Mouse (Mus musculus): ENCODE measurements at regions not wholly inside any gene's neighbourhood (a gene's known extent, or its start where the extent isn't known, plus 50 kb on each side); places are given as distances from the start of the nearest gene placed in this dataset.
A peak's percentile ranks its signal among the peaks of the same experiment; 100 is the strongest.
"Not testable (repeated sequence)": the region's sequence is repeated elsewhere in the genome, so short reads cannot be mapped to it uniquely, and the experiment has no call there.

DNA sequence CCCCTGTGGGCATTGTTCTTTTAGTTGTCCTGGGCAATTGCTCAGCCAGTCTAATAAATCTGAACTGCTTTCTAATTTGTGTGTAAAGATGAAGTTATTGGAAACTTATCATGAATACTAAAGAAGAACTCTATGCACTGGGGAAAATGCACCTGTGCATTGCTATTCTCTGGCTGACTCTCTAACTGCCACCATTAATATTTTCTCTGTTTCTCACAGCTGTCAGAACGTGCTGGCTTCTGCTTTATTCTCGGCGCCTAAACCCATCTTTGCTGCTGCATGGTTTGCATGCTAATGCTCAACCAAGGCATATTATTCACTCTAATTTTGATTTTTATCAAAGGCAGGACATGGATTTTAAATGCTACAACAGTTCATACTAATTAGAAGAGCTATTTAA lies 128.9 kb upstream of the Gm527 start:
- DNase-seq, result no peak
- intact Hi-C loops (cut with DNase I), result no loop called here

DNA sequence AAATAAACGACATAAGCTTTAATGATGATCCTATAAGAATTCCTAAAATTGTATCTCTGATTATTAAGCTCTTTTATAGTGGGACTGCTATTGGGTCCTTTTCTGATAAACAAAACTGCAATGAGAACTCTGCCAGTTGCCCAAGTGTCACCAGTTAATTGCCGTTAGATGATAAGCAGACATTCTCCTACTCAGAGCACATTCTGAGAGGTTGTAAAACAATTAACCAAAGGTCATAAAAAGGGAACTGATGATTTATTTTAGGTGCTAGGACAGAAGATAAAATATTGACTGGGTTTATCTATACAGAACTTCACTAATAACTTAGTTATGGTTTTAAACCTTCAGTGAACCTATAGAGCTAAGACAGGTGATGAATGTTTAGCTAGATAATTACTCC lies 109.2 kb upstream of the Gm527 start:
- intact Hi-C loops (cut with DNase I), result not testable (repeated sequence)

DNA sequence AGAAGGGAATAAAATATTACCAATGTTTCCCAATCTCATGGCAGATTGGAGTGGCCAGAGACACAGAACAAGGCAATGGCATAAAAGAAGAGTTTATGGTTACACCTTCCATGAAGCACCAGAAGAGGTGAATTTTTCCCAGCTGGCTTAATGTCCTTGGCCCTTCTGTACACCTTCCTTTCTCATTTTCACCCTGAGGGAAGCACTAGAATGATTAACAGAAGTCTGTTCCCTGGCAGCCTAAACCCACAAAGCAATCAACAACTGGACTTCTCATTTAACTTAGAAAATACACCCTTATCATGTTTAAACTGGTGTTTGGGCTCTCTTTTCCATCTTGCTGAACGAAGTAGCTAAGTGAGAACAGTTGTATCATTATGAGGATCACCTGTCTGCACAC lies 107.6 kb upstream of the Gm527 start:
- no peak for DNase-seq
- intact Hi-C loops (cut with DNase I), result no loop called here

More for the DNA sequence above, 109.2 kb upstream of the Gm527 start:
- not testable (repeated sequence) for DNase-seq

DNA sequence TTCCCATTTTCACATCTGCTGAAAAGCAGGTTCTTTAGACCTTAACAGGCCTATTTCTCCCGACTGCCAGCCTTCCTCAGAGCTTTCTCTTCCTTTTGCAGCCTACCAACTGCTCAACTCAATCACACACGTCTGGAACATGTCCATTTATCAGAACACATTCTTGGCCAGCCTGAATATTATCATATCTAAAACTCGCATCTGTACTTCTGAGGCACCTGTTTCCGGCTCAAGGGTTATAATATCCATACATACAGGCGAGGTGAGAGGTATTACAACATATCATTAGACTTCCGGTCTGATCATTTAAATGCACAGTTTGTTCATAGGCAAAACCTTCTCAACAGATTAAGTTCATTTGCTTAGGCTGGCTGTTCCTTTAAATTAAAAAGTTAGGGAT lies 101.8 kb upstream of the Gm527 start:
- DNase-seq, result no peak
- intact Hi-C loops (cut with DNase I), result no loop called here

DNA sequence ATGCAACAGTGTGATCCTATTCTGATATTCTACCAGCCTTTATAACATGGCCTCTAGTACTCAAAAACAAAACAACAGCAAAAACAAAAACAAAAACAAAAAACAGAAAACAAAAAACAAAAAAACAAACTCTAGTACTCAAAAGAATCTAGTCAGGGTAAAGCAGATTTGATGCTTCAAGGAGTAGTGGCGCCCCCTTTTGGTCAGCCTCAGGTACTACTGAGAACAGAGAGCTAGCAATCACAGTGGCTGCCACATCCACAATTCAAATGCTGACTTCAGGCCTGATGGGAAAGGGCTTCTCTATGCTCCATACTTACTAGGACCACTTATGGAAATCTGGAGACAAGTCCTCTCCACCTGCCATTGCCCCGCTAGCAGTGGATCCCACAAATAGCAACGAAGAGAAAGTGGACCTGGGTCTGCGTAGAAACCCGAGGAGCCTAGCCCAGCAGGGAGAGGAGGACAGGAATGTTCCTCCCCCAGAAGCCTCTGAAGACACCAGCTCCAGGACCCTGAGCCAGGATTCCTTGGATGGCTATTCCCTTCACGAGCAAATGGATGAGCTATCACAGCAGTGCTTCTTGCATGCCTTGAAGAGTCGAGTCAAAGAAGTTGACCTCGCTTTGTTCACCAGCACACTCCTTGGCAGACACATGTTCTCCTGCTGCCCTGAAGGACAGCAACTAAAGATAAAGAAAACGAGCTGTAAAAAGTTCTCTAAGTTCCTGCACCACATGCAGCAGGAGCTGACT lies 100.5 kb upstream of the Gm527 start:
- peak; percentile 10 to 19 for DNase-seq
- intact Hi-C loops (cut with DNase I), result no loop called here

DNA sequence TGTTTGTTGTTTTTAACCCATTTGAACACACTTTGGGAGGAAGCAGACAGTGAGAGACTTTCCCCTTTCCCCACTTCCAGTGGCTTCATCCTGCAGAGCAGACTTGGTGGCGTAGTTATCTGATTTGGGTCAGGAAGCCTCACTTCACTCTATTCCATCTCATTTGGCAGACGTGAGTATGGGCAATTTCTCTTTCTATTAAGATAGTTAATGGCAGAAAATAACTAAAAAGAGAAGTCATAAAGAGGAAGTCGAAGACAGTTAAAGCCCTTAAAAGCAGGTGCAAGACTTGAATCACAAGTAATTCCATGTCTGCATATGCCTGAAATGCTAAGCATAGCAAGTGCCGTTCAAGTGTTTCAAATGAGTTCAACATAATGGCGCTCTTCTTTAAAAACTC lies 97.0 kb upstream of the Gm527 start:
- intact Hi-C loops (cut with DNase I), result no loop called here
- DNase-seq, result no peak

DNA sequence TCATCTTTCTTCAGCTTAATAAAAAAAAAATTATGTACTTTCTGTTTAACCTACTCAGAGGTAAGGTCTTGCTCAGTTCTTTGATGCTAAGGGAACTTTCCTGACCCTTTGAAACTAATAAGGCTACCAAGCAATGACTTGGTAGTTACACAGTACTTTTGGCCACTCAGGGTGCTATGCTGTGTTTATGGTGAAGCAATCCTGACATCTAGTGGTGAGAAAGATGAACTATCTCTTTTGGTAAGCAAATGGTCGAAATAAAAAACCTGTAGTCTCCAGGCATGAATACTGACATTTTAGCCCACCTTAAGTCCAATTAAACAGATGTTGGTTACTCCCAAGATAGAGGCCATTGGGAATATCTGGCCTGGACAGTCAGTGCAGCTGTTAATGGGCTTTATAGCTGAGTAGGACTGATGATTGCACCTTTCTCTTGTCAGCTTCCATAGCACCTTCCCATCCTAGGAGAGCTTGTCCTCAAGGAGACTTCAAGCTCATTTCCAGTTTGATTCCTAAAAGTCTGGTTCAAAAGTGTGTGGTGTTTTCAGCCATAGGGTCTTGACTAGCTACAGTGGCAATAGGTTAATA lies 88.0 kb upstream of the Gm527 start:
- intact Hi-C loops (cut with DNase I), result no loop called here
- DNase-seq, result peak in 1 of 2 experiments; percentile 5

DNA sequence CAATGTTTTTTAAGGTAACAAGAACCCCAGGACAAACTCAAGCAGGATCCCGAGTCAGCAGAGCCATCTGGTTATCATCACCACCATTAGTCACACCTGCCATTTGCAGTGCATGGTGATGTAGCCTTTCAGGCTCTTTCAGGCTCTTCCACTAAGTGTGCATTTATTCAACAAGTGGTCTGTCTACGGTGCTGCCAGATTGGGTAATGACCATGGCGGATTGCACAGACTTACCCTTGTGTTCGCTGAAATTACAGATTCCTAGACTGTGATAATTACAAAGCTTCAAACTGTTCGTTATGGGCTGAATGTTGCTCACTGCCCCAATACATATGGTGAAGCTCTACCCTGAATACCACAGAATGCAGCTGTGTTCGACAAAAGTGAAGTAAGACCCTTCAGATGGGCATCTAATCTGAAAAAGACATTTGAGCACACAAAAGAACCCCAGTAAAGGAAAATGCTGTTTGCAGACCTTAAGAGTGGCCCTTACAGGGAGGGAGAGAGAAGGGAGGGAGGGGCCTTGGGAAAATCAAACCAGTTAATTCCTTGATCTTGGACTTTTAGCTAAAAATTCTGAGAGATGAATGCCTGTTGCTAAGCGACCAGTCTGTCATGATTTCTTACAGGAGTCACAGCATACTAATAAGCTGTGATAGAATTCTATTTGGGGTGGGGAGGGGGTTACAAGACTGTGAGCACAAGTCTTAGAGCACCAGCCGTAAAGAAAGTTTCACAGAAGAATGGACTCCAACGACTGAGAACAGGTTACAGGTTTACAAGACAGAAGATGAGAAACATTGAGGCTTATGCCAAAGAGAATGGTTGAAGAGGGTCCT lies 85.2 kb upstream of the Gm527 start:
- intact Hi-C loops (cut with DNase I), result no loop called here
- no peak for DNase-seq

DNA sequence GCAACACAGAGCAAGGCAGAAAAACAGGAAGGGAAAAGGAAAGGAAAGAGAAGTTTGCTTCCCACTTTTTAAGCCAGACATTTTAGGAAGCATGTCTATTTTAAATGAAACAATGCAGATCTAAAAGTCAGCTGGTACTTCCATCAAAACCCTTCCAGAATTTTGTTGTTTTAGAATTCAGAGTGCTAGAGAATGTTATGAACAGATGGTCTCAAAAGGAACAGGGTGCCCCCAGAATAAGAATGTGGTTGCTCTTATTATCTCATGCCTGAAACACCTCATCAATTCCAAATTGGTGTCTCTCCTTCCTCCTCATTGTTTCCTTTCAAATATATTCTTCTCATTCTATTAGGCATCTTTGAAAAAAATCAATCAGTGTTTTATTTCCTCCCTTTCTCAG lies 60.0 kb upstream of the Gm527 start:
- intact Hi-C loops (cut with DNase I), result no loop called here
- no peak for DNase-seq

Measured in heart, postnatal 36 days (tissue).